Mouse (Mus musculus) hindbrain, embryonic 15.5 days (tissue): ENCODE measurements around the gene Casr. TPM values are rescaled to one million over a fixed set of nuclear protein-coding genes. Genes with fewer than 3 reads are reported as not detected.

Source experiments
- ATAC-seq: fragments of 200-750 bp; cut with Nextera tagmentation; 2 replicates; pipeline ENCODE4 v1.8.0; 2017; ENCODE audit warnings: low read depth, moderate number of reproducible peaks, moderate TSS enrichment; ENCODE audit not compliant: low FRiP score
- H3K27ac ChIP-seq: fragments of 300-500 bp; sonication (generic); replicated peaks from 2 replicates; pipeline ENCODE4 v1.5.1; 2015; ENCODE audit warnings: mild to moderate bottlenecking, inconsistent platforms
- H3K27me3 ChIP-seq: fragments of 300-500 bp; sonication (generic); 2 replicates; pipeline ENCODE4 v1.6.1; 2015; ENCODE audit warnings: control low read depth, inconsistent platforms
- H3K36me3 ChIP-seq: fragments of 300-500 bp; sonication (generic); 2 replicates; pipeline ENCODE4 v1.6.1; 2015; ENCODE audit warnings: control low read depth, inconsistent platforms
- H3K4me1 ChIP-seq: fragments of 300-500 bp; sonication (generic); replicated peaks from 2 replicates; pipeline ENCODE4 v1.6.1; 2015; ENCODE audit warnings: control low read depth, inconsistent platforms
- H3K4me2 ChIP-seq: fragments of 300-500 bp; sonication (generic); 2 replicates; pipeline ENCODE4 v1.6.1; 2015; ENCODE audit warnings: moderate library complexity, mild to moderate bottlenecking, inconsistent platforms
- H3K4me3 ChIP-seq: fragments of 300-500 bp; sonication (generic); 2 replicates; pipeline ENCODE4 v1.5.1; 2015; ENCODE audit warnings: mild to moderate bottlenecking, inconsistent platforms
- H3K9ac ChIP-seq: fragments of 300-500 bp; sonication (generic); 2 replicates; pipeline ENCODE4 v1.6.1; 2015; ENCODE audit warnings: inconsistent platforms
- H3K9me3 ChIP-seq: fragments of 300-500 bp; sonication (generic); 2 replicates; pipeline ENCODE4 v1.6.1; 2016; ENCODE audit warnings: control low read depth, inconsistent platforms
- WGBS: fragments of 180-500 bp; shearing (Covaris S2); methylation state at CpG from one replicate; pipeline ENCODE4 v1.1.7; 2015; 5-methylcytosine and 5-hydroxymethylcytosine counted together
- polyA plus RNA-seq: library from polyadenylated mRNA; unstranded; fragments of >200 nt; fragmentation: Nextera tagmentation; extraction: Ambion mirVana; gene quantifications from 2 replicates; pipeline ENCODE4 v1.2.1, GENCODE M21; 2015

The Casr gene
- polyA plus RNA-seq, 1 experiment from 2014 or later = 0.16 TPM

- no peaks in the 10 kb centered on the region for H3K4me1 ChIP-seq
- WGBS = 90% methylated on average over 3 of the region's 3 CpGs
- no peaks in the 10 kb centered on the region for H3K36me3 ChIP-seq
- H3K27ac ChIP-seq = no peak overlapping the region
- no peaks in the 10 kb centered on the region for H3K27me3 ChIP-seq
- no peak for ATAC-seq
- no peaks in the 10 kb centered on the region for H3K9me3 ChIP-seq
- no peak overlapping the region for H3K9ac ChIP-seq
- no peak overlapping the region for H3K4me3 ChIP-seq
- no peak overlapping the region for H3K4me2 ChIP-seq
Observed at GRCm38 (mm10) chr16:36543091-36543490, 18.9 kb downstream of the Casr start.

- Histone ChIP-seq H3K4me3 (no peak overlapping the region), H3K9ac (no peak overlapping the region), H3K9me3 (no peaks in the 10 kb centered on the region), H3K27ac (no peak overlapping the region), H3K27me3 (no peaks in the 10 kb centered on the region), H3K4me2 (no peak overlapping the region), H3K4me1 (no peaks in the 10 kb centered on the region), H3K36me3 (no peaks in the 10 kb centered on the region)
- WGBS = 56% methylated on average over 6 of the region's 6 CpGs
- no peak for ATAC-seq
Observed at GRCm38 (mm10) chr16:36540834-36541233, 21.1 kb downstream of the Casr start.

GRCm38 (mm10) chr16:36532981-36533687, 28.8 kb downstream of the Casr start:
- no peak for ATAC-seq
- H3K27ac ChIP-seq = no peak overlapping the region
- H3K4me2 ChIP-seq = no peak overlapping the region
- no peak overlapping the region for H3K4me3 ChIP-seq
- H3K4me1 ChIP-seq = no peaks in the 10 kb centered on the region
- H3K9ac ChIP-seq = no peak overlapping the region
- H3K9me3 ChIP-seq = no peaks in the 10 kb centered on the region
- H3K36me3 ChIP-seq = no peaks in the 10 kb centered on the region
- WGBS = 77% methylated on average over 11 of the region's 11 CpGs
- no peaks in the 10 kb centered on the region for H3K27me3 ChIP-seq

GRCm38 (mm10) chr16:36532046-36532445, 29.9 kb downstream of the Casr start:
- ATAC-seq = no peak
- Histone ChIP-seq H3K27me3 (no peaks in the 10 kb centered on the region), H3K27ac (no peak overlapping the region), H3K4me3 (no peak overlapping the region), H3K9ac (no peak overlapping the region), H3K36me3 (no peaks in the 10 kb centered on the region), H3K9me3 (no peaks in the 10 kb centered on the region), H3K4me2 (no peak overlapping the region), H3K4me1 (no peaks in the 10 kb centered on the region)
- WGBS = 68% methylated on average over 4 of the region's 4 CpGs

DNA sequence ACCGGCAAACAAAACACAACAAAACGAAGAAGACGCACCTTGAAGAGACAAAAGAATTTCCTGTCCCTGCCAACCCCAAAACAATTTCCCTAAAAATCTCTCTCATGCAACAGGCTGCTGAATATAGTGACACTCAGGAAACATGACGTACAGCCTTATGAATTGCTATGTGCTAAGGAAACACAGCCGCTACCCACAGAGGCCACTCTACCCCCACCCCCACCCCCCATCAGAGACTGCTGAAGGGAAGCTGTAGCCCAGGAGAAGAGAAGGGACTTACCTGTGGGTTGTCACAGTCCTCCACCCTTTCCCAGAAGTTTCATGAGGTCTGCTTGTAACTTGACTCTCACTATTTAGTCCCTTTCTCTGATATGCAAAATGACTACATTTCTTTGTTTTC, 30.3 kb downstream of the Casr start:
- 87% methylated on average over 5 of the region's 5 CpGs for WGBS
- no peaks in the 10 kb centered on the region for H3K9me3 ChIP-seq
- ATAC-seq = no peak
- no peak overlapping the region for H3K4me2 ChIP-seq
- no peaks in the 10 kb centered on the region for H3K36me3 ChIP-seq
- no peak overlapping the region for H3K4me3 ChIP-seq
- H3K4me1 ChIP-seq = no peaks in the 10 kb centered on the region
- no peak overlapping the region for H3K9ac ChIP-seq
- no peak overlapping the region for H3K27ac ChIP-seq
- no peaks in the 10 kb centered on the region for H3K27me3 ChIP-seq

DNA sequence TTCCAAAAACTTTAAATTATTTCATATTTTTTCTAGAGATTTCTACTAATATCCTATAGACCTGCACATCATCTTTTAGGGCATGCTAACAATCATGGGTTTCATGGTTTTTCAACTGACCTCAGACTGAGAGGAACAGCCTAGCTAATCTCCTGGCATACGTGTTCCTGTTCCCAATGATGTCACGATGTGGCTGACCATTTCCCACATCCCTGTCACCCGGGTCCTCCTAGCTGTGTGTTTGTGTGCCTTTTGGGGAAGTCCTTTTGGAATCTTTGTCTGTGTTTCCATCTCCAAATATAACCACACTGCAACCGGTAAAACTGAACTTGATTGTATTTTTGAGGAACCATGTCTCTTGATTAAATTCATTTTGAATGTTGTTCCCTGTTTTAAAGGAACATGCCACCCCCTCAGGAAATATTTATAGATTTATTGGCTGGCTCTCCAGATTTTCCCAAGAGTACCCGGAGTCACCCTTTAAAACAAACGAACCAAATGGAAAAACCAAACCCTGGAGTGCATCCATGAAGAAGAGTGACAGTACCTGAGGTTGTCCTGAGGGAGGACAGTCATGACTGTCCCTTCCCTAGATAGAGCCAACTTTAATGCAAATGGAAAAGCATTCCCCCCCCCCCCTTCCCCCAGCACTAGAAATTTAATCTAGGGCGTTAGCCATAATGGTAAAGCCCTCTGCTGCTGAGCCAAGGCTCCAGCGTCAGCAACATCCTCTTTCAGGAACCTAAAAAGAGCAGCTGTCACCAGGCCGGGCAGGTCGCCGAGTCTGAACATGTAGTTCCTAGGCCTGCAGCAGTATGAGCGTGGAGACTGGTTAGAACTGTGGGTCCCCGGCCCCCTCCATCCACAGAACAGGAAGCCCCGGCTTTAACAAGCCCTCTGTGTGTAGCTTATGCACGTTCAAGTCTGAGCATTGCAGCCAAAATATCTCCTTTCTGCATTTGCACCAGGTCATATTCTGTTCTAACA, 31.1 kb downstream of the Casr start:
- WGBS = 72% methylated on average over 15 of the region's 15 CpGs
- Histone ChIP-seq H3K27me3 (no peaks in the 10 kb centered on the region), H3K27ac (no peak overlapping the region), H3K4me3 (no peak overlapping the region), H3K9ac (no peak overlapping the region), H3K9me3 (no peaks in the 10 kb centered on the region), H3K4me1 (no peaks in the 10 kb centered on the region), H3K36me3 (no peaks in the 10 kb centered on the region), H3K4me2 (no peak overlapping the region)
- no peak for ATAC-seq

DNA sequence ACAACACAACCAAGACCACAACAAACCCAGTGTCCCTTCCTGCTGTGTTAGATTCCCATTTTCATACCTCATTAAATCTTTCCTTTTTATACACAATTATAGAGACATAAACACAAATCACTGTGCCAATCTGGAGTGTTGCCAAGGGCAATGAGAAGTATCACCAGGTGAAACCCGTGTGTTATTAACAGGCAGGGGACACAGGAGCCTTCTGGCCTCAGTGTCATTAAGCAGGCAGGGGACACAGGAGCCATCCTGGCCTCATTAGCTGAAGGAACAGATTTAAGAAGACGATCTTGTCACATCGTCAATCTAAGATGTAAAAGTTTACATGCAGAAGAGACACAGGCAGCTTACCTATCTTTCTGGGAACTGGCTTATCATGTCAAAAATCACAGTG, 33.1 kb downstream of the Casr start:
- no peaks in the 10 kb centered on the region for H3K4me1 ChIP-seq
- 78% methylated on average over 3 of the region's 3 CpGs for WGBS
- no peak for ATAC-seq
- no peak overlapping the region for H3K9ac ChIP-seq
- no peak overlapping the region for H3K27ac ChIP-seq
- no peak overlapping the region for H3K4me2 ChIP-seq
- H3K9me3 ChIP-seq = no peaks in the 10 kb centered on the region
- H3K4me3 ChIP-seq = no peak overlapping the region
- no peaks in the 10 kb centered on the region for H3K36me3 ChIP-seq
- no peaks in the 10 kb centered on the region for H3K27me3 ChIP-seq

- H3K36me3 ChIP-seq = no peaks in the 10 kb centered on the region
- H3K4me1 ChIP-seq = no peaks in the 10 kb centered on the region
- 51% methylated on average over 6 of the region's 6 CpGs for WGBS
- H3K27me3 ChIP-seq = no peaks in the 10 kb centered on the region
- no peak overlapping the region for H3K4me2 ChIP-seq
- H3K9me3 ChIP-seq = no peaks in the 10 kb centered on the region
- no peak for ATAC-seq
- H3K9ac ChIP-seq = no peak overlapping the region
- no peak overlapping the region for H3K27ac ChIP-seq
- no peak overlapping the region for H3K4me3 ChIP-seq
Observed at GRCm38 (mm10) chr16:36526596-36527282, 35.2 kb downstream of the Casr start.

DNA sequence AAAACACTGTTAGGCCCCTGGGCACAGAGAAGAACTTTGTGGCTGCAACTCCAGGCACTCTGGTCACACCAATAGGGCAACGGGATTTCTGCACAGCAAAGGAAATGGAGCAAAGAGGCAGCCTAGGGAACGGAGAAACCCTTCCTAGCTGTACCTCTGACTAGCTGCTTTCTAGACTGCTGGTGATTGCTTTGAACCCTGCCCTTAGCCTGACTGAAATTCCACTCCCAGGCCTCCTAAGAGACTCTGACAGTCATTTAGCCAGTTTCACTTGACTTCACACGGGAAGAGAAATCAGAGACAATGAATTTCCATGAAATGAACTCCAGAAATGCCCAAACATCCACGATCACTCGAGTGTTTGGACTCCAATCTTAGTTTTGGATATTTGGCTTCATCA, 38.8 kb downstream of the Casr start:
- Histone ChIP-seq H3K4me1 (no peaks in the 10 kb centered on the region), H3K9me3 (no peaks in the 10 kb centered on the region), H3K36me3 (no peaks in the 10 kb centered on the region), H3K4me2 (no peak overlapping the region), H3K27ac (no peak overlapping the region), H3K9ac (no peak overlapping the region), H3K4me3 (no peak overlapping the region), H3K27me3 (no peaks in the 10 kb centered on the region)
- no peak for ATAC-seq
- 72% methylated on average over 5 of the region's 5 CpGs for WGBS

- no peaks in the 10 kb centered on the region for H3K27me3 ChIP-seq
- ATAC-seq = no peak
- no peaks in the 10 kb centered on the region for H3K9me3 ChIP-seq
- no peak overlapping the region for H3K27ac ChIP-seq
- no peak overlapping the region for H3K9ac ChIP-seq
- H3K4me1 ChIP-seq = no peaks in the 10 kb centered on the region
- no peak overlapping the region for H3K4me2 ChIP-seq
- no peak overlapping the region for H3K4me3 ChIP-seq
- 84% methylated on average over 2 of the region's 2 CpGs for WGBS
- no peaks in the 10 kb centered on the region for H3K36me3 ChIP-seq
Observed at GRCm38 (mm10) chr16:36516355-36516754, 45.6 kb downstream of the Casr start.

- no peaks in the 10 kb centered on the region for H3K9me3 ChIP-seq
- no peaks in the 10 kb centered on the region for H3K36me3 ChIP-seq
- H3K4me2 ChIP-seq = no peak overlapping the region
- 91% methylated on average over 5 of the region's 5 CpGs for WGBS
- no peak overlapping the region for H3K9ac ChIP-seq
- ATAC-seq = no peak
- H3K4me1 ChIP-seq = no peaks in the 10 kb centered on the region
- no peaks in the 10 kb centered on the region for H3K27me3 ChIP-seq
- no peak overlapping the region for H3K4me3 ChIP-seq
- H3K27ac ChIP-seq = no peak overlapping the region
Observed at GRCm38 (mm10) chr16:36507300-36507699, 54.6 kb downstream of the Casr start.

DNA sequence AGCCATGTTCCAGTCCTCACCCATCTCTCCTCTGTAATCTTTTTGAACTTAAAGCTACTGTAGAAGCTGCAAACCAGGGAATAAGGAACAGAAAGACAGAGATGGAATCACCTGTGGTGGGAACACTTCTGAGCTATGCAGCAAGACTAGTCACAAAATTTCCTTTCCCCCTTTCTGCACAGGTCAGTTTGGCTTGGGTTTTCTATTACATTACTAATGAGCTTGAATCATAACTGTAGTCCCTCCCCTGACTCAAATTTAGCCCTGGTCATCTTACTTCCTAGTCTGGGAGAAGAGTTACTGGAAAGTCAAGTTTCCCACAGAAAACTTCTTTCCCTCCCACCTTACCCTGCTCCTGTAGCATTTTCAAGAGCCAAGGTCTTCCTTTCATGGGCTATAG, 55.1 kb downstream of the Casr start:
- H3K4me1 ChIP-seq = no peaks in the 10 kb centered on the region
- H3K4me2 ChIP-seq = no peak overlapping the region
- no peaks in the 10 kb centered on the region for H3K9me3 ChIP-seq
- no peak for ATAC-seq
- H3K27ac ChIP-seq = no peak overlapping the region
- H3K36me3 ChIP-seq = no peaks in the 10 kb centered on the region
- no peak overlapping the region for H3K4me3 ChIP-seq
- no peaks in the 10 kb centered on the region for H3K27me3 ChIP-seq
- no peak overlapping the region for H3K9ac ChIP-seq
